Mouse (Mus musculus) myocyte (in vitro differentiated cells): Measurements from ENCODE around the gene Usp33.

ENCODE experiments used
- CEBPB ChIP-seq: IDR thresholded peaks from 2 replicates; pipeline ENCODE4 v1.6.1; 2011; ENCODE audit warnings: mild to moderate bottlenecking, moderate library complexity; ENCODE audit not compliant: poor library complexity, insufficient read depth, severe bottlenecking
- E2F4 ChIP-seq: IDR thresholded peaks from one replicate; pipeline ENCODE4 v1.6.1; 2011; ENCODE audit warnings: mild to moderate bottlenecking, control low read depth, moderate library complexity; ENCODE audit not compliant: insufficient read depth
- MAX ChIP-seq: IDR thresholded peaks from one replicate; pipeline ENCODE4 v1.6.1; 2011; ENCODE audit warnings: low read depth, mild to moderate bottlenecking, control low read depth
- MYOD1 ChIP-seq, 3 experiments: IDR thresholded peaks; one replicate each; pipeline ENCODE4 v1.6.1; 2011; ENCODE audit warnings: control low read depth in 2 of 3, low read depth in 2 of 3, mild to moderate bottlenecking in 2 of 3, moderate library complexity in 1 of 3; ENCODE audit not compliant: insufficient read length in 2 of 3, control insufficient read depth in 1 of 3
- MYOG ChIP-seq, 3 experiments: IDR thresholded peaks; one replicate each; pipeline ENCODE4 v1.6.1; 2011; ENCODE audit warnings: control low read depth in 2 of 3, low read depth in 2 of 3, mild to moderate bottlenecking in 2 of 3; ENCODE audit not compliant: insufficient read length in 2 of 3, control insufficient read depth in 1 of 3, insufficient read depth in 1 of 3
- POLR2A ChIP-seq: IDR thresholded peaks from one replicate; pipeline ENCODE4 v1.6.1; 2011; ENCODE audit warnings: low read depth, mild to moderate bottlenecking, control low read depth, moderate library complexity; ENCODE audit not compliant: insufficient read length
- POLR2AphosphoS2 ChIP-seq: IDR thresholded peaks from one replicate; pipeline ENCODE4 v1.6.1; 2011; ENCODE audit warnings: low read depth, control low read depth; ENCODE audit not compliant: insufficient read length
- SRF ChIP-seq: IDR thresholded peaks from one replicate; pipeline ENCODE4 v1.6.1; 2011; ENCODE audit warnings: low read depth; ENCODE audit not compliant: control insufficient read depth, insufficient read length
- TCF12 ChIP-seq: IDR thresholded peaks from one replicate; pipeline ENCODE4 v1.6.1; 2011; ENCODE audit warnings: mild to moderate bottlenecking, control low read depth; ENCODE audit not compliant: poor library complexity, insufficient read depth, severe bottlenecking
- USF1 ChIP-seq: IDR thresholded peaks from one replicate; pipeline ENCODE4 v1.6.1; 2011; ENCODE audit warnings: low read depth, mild to moderate bottlenecking, control low read depth, moderate library complexity

DNA sequence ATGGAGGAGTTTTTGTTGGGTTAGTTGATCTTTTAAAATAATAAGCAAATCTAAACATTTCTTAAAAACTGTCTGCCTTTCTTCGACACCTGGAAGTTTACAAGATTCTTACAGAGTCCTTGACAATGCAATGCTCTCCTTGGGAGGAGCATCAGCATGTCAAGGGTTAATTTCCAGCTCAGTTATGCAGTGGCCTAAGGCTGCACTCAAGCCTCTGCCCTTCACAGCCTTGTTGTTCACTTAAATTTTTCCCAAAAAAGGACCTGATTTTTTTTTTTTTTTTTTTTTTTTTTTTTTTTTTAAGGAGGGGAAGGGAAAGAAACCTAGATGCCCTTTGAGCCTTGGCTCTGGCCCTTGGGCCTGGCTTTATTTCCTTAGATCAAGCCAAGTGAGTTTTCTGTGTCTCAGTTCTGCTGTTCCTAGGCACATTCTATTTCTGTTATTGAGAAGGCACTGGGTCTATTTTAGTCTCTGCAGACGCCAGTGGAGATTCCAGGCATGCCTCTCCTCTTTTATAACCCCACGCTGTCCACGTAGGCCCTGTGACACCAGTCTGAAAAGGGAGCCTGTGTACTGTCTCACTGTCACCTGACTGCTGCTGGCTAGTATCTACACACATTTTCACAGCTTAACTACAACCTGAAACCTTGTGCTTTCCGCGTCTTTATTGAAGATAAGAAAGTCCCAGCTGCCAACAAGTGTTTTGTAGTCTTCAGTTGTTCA is 42.0 kb upstream of the Usp33 start:
- TF ChIP-seq MAX (no peak), POLR2A (no peak), POLR2AphosphoS2 (no peak), E2F4 (no peak), TCF12 (peak; percentile 30), USF1 (no peak), MYOD1 (IDR thresholded peaks at IDR 0.05; ENCODE audit: control insufficient read depth in 1 of 3, insufficient read length in 2 of 3, low read depth in 2 of 3) (no peak), CEBPB (no peak), MYOG (IDR thresholded peaks at IDR 0.05; ENCODE audit: control insufficient read depth in 1 of 3, insufficient read depth in 1 of 3, insufficient read length in 2 of 3, low read depth in 2 of 3) (peak in 1 of 3 experiments; percentile 15), SRF (no peak)
